Mouse (Mus musculus) T-cell, adult 2 months (primary cell): ENCODE results near the gene Galnt3.

Source experiments
- DNase-seq: peaks from one replicate; pipeline ENCODE4 v3.0.0; 2022; ENCODE audit warnings: low spot score

The Galnt3 gene

GRCm38 (mm10) chr2:66124591-66125271, at the start of gene Galnt3:
Galnt3 (minus strand) TSS chr2:66124994.
- DNase-seq, result no peak

DNA sequence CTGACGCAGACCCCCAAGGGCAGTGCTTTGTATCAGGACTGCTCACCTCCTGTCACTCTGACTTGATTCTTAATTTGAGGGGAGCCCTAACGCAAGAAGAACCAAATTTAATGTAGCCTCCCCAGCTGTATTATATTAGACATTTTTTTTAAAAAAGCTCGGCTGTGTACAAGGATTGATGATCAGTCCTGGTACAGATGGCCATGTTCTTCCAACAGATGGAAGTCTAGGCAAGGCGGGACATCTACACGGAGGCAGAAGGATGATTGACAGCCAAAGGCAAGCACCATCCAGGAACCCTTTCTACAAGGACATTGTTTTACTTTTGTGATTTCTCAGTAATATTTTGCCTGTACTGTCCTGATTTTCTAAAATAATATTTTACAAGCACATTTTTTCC, 48.3 kb upstream of the Galnt3 start:
- no peak for DNase-seq

- no peak for DNase-seq
These were observed 46.8 kb upstream of the Galnt3 start for GRCm38 (mm10) chr2:66171643-66172042.

DNA sequence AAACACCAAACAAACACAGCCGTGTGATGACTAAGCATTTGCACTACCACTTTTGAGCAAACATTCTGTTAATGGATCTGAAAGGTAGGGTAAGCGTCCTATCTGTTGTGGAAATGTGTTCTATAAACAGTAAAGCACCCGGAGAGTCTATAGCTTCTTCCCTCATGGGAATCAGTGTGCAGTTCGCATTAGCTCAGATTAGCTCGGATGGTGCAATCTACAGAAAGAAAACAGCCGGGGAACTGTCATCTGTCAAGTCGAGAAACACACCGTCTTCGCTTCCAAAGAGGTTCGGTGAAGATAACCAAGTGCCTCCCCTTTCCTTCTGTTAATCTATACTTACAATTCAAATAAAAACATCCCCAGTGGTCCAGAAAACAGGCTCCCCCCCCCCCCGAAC, 45.9 kb upstream of the Galnt3 start:
- DNase-seq, result no peak

DNA sequence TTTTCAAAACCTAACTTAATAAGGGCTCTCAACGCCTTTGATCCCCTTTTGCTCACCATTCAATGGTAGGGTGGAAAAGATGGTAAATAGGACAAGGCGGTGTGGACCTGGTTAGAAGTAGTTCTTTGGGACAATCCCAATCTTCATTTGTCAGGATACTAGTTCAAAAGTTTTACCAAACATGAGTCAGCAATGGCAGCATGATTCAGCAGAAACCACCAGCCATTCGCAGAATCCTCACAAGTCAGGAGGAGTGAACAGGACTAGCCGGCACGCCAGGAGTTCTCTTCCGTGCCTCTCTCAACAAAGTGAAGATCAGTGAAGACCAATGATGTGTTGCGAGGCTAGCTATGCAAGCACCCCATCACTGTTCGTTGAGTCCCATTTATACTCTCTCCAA, 40.2 kb upstream of the Galnt3 start:
- DNase-seq, result no peak

GRCm38 (mm10) chr2:66158140-66158915, 33.5 kb upstream of the Galnt3 start:
- DNase-seq, result no peak

DNA sequence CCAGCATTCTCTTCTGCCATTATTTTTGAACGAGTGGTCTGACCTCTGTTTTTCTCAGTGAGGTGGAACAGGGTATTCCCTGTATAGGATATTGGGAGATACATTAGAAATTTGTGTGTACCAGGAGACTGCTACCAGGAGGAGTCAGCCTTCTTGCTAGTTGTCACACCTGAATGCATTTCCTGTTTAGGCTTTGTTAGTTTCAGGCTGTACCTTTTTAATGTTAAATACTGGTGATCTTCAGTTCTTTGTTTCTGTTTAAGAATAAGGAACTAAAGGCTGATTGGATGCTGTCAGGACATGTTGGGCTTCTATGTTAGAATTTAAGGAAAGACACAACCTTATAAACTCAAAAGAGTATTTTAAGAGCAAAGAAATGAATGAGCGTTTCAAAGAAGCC, 26.6 kb upstream of the Galnt3 start:
- no peak for DNase-seq

GRCm38 (mm10) chr2:66150531-66150930, 25.7 kb upstream of the Galnt3 start:
- no peak for DNase-seq

DNA sequence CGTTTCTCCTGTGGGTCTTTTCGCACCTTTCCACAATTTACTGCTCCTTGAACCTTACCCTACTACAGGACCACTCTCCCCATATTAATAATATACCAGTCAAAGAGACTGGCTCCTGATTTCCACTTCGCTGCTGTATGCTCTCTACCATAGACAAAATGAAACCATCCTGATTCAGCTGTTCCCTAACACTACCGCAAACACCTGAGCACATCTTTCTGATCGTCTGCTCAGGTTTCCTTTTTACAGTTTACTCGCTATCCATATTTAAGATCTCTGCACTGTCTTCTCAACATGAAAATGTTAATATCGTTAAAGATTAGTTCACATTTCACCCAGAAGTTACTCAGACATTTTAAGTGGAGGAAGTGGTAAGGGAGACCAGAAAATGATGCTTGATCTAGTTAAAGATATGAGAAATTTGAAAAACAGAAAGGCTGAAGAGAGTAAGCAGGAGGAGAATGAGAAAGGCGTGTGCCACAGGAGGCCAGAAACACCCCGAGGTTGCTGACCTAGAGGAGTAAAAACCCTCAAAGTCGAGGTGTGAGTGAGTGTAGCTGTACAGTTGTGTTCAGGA, 23.9 kb upstream of the Galnt3 start:
- no peak for DNase-seq

DNA sequence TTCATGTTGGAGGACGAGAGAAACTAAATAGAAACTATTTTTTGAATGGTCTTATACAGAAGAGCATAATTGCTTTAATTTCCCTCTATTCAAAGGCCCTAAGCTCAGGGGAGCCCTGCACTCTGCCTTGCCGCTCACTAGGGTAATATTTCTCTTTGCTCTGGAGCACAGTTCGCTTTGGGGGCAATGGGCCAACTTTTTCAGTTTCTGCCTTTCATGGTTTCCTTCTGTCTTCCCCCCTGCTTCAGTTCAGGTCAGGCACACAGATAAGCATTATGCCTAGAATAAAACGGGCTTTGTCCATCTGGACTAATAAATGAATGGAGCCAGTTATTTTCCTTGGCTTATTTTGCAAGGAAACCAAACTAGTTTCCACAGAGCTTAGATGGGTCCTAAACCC, 21.7 kb upstream of the Galnt3 start:
- DNase-seq, result no peak

GRCm38 (mm10) chr2:66144770-66145169, 20.0 kb upstream of the Galnt3 start:
- DNase-seq, result no peak

GRCm38 (mm10) chr2:66143284-66143683, 18.5 kb upstream of the Galnt3 start:
- DNase-seq, result no peak

DNA sequence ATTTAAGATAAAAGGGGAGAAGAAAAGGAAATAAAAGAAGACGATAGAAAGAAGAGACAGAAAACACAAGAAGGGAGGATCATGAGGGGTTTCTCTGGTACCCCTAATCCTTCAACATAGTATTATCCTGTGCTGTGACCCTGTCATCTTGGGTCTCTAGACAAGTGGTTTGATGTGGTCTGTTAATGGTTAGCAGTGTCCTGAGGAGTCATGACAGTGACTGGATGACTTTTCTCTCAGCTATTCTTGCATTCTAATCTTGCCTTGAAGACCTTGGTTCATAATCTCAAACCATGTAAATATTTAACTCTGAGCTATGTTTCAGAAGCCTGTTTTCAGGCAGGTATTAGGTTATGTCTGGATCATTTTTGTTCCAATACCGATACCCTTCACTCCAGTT, 17.9 kb upstream of the Galnt3 start:
- DNase-seq, result no peak

DNA sequence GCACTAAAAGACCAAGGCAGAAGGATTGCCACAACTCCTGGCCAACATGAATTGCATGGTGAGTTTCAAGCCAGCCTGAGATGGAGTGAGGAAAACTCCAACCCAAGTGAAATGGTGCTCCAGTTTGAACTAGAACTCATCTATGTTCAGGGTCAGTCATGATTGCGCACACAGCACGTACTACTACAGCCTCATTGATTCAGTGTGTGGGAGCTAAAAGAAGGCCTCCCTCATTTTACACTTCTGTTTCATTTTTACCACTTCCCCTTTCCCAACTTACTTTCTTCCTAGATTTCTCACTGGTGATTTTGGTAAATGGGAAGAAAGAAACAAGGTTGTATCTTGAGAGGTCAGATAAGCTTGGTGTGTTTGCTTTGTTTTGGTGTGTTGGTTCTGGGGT, 17.5 kb upstream of the Galnt3 start:
- no peak for DNase-seq

- no peak for DNase-seq
These were observed 15.5 kb upstream of the Galnt3 start for GRCm38 (mm10) chr2:66140246-66140645.

GRCm38 (mm10) chr2:66131862-66132544, 7.2 kb upstream of the Galnt3 start:
- no peak for DNase-seq

- DNase-seq, result no peak
These were observed 4.1 kb upstream of the Galnt3 start for GRCm38 (mm10) chr2:66128941-66129340.

DNA sequence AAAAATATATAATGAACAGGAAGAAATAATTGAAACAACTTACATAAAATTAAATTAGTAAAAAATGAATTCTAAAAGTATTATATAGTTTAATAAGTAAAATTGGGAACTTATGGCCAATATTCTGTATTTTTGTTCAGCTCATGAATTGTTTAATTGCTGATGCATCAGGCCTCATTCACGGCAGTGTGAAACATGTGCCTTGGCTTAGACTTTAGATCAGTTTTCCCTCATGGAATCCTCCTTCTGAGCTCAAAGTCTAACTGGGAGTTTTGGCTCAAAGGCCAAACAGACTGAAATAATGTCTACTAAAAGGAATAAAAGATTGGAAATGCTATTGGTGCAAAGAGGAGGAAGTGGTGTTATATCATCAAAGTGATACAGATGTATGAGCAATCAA, 2.7 kb upstream of the Galnt3 start:
- DNase-seq, result no peak

- DNase-seq, result no peak
These were observed 2.1 kb upstream of the Galnt3 start for GRCm38 (mm10) chr2:66126936-66127335.

DNA sequence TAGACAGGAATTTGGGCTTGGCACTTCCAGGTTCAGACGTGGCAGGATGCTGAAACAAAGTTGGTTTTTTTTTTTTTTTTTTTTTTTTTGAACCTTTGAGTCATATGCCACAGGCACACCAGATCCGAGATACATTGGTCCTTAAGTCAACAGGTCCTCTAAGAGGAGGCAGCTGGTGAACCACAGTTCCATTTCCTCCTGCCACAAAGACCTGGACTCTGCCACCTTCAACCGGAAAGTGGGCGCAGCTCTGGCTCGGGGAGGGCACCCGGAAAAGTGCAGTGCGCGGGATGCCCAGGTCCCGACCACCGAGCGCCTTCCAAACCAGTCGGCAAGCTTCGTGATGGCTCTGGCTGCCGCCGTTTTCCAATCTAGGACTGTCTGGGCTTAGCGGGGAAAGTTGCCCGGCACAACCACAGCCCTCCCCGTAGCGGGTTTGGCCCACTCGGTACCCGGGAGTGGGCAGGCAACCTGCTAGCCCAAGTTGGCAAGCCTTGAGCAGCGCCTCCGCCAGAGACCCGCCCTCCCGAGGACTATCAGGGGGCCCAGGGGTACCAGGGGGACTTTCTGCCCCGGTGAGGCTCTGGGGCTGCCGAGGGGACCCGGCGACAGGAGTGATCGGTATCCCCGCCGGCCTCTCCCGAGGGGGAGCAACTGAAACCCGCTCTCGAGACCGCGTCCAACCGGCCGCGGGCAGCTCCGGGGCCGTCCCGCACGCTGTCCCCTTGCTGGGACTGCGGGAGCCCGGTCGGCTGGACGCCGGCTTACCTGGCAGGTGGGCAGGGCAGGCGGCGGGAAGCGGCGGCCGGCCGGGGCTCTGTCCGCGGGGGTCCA, 821 bp downstream of the Galnt3 start:
- DNase-seq, result no peak

GRCm38 (mm10) chr2:66117686-66118085, 7.1 kb downstream of the Galnt3 start:
- no peak for DNase-seq
